In the genomic region with DNA sequence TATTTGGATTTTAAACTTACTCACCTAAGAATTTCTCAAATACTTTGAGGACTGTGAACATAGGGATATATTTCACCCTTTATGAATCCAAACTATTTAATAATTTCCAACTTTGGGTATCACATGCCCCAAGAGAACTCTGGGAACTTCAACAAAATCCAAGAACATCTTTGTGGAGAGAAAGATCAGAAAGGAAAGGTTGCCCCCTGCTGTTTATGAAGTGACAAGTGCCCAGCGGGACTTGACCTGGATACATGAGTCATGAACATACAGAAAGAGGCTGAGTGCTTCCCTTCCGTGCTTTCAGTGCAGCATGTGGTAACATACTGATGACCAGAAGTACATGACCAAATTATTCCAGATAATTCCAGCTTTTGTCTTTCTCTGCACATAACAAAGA, we compare ENCODE assay signal across 9 mouse cellular contexts.
DNase-seq lines count a peak whose midpoint lies in the region; ATAC-seq and TF ChIP-seq lines count a peak whose summit lies in the region.
"Had no signal": no experiment of that assay in that cellular context is flagged by ENCODE, and none has a peak within 500 bp of the region (broad histone marks: within the 10 kb centered on the region; RNA-seq: fewer than 3 reads in every experiment).

No protein-coding gene starts in this region.

- no peak overlapping the region for H3K27ac ChIP-seq in embryonic facial prominence, embryonic 10.5 days (replicated peaks)
- H3K27ac ChIP-seq in intestine, postnatal 0 days (ENCODE audit: low read depth, low read length) = no peak overlapping the region
- H3K27ac ChIP-seq: liver, embryonic 13.5 days had no signal

- no peak overlapping the region for H3K4me3 ChIP-seq in embryonic facial prominence, embryonic 10.5 days
- H3K4me3 ChIP-seq in intestine, postnatal 0 days (ENCODE audit: low read depth, low read length) = no peak overlapping the region
- H3K4me3 ChIP-seq: liver, embryonic 13.5 days had no signal

- peak; percentile 92 for ATAC-seq in Patski
- 0 out of 2 replicates have a peak, but pooled peaks have one; percentile 45 for ATAC-seq in intestine, postnatal 0 days
- no peak for ATAC-seq in megakaryocyte-erythroid progenitor cell, adult 5-6 weeks (replicated peaks; ENCODE audit: low FRiP score, low TSS enrichment, poor library complexity, severe bottlenecking)

- H3K27me3 ChIP-seq in Patski = no peaks in the 10 kb centered on the region
- H3K27me3 ChIP-seq in embryonic facial prominence, embryonic 10.5 days (replicated peaks; ENCODE audit: low read depth, poor library complexity, severe bottlenecking) = no peaks in the 10 kb centered on the region
- no peaks in the 10 kb centered on the region for H3K27me3 ChIP-seq in intestine, postnatal 0 days (replicated peaks; ENCODE audit: control insufficient read depth, insufficient read depth, low read length)
- H3K27me3 ChIP-seq: liver, embryonic 13.5 days had no signal

- no peaks in the 10 kb centered on the region for H3K4me1 ChIP-seq in embryonic facial prominence, embryonic 10.5 days
- H3K4me1 ChIP-seq in intestine, postnatal 0 days (replicated peaks; ENCODE audit: control insufficient read depth, insufficient read depth, low read length) = no peaks in the 10 kb centered on the region
- H3K4me1 ChIP-seq: liver, embryonic 13.5 days had no signal

- POLR2A ChIA-PET in Patski (lab: Charles Lee) = no interaction called here

- TF ChIP-seq CTCF in Patski (IDR thresholded peaks at IDR 0.05) = peak; percentile 89
- peak; percentile 75 for TF ChIP-seq CTCF in intestine, postnatal 0 days (IDR thresholded peaks at IDR 0.05; ENCODE audit: low read depth)

- 22% methylated on average over 2 of the region's 2 CpGs for WGBS in embryonic facial prominence, embryonic 10.5 days
- 11% methylated on average over 2 of the region's 2 CpGs for WGBS in intestine, postnatal 0 days

- DNase-seq in left cerebral cortex, adult 9 months (ENCODE audit: low spot score in 2 of 2) = peak; percentile 7 to 30
- DNase-seq in left cerebral cortex, adult 11 months (ENCODE audit: low spot score) = no peak
- DNase-seq in Patski (ENCODE audit: low read depth, low spot score) = peak; percentile 24
- DNase-seq in embryonic facial prominence, embryonic 10.5 days (ENCODE audit: low spot score) = peak; percentile 38
- DNase-seq in lung, postnatal 25 days (ENCODE audit: low spot score) = peak; percentile 58
- DNase-seq in spleen, adult 12 weeks (ENCODE audit: low spot score) = no peak
- DNase-seq: liver, embryonic 13.5 days had no signal

- H3K36me3 ChIP-seq in embryonic facial prominence, embryonic 10.5 days (replicated peaks) = no peaks in the 10 kb centered on the region
- no peaks in the 10 kb centered on the region for H3K36me3 ChIP-seq in intestine, postnatal 0 days (ENCODE audit: control insufficient read depth, insufficient read depth)
- H3K36me3 ChIP-seq: liver, embryonic 13.5 days had no signal

- no peak overlapping the region for H3K9ac ChIP-seq in intestine, postnatal 0 days (ENCODE audit: low read depth, low read length)
- H3K9ac ChIP-seq: liver, embryonic 13.5 days had no signal

- in situ Hi-C loops in Patski (cut with MboI; ENCODE audit: low pct_unique_long_range_greater_than_20kb) = loop anchor here (5.0 to 10.0 kb wide), 3 partner anchors 123 to 176 kb away; a partner anchor contains a TSS

- CTCF ChIA-PET in Patski (lab: Charles Lee) = interaction anchor here (0.8 to 2.0 kb wide), 7 partner anchors 17 to 203 kb away, joined by 3 to 6 read pairs (median 3); no protein-coding TSS in a partner anchor

- no peak overlapping the region for H3K4me2 ChIP-seq in intestine, postnatal 0 days (replicated peaks; ENCODE audit: low read depth)
- H3K4me2 ChIP-seq: liver, embryonic 13.5 days had no signal

- peaks cover 10% of the 10 kb centered on the region; the same call in 1 of the 2 replicates for H3K9me3 ChIP-seq in embryonic facial prominence, embryonic 10.5 days
- H3K9me3 ChIP-seq in intestine, postnatal 0 days (ENCODE audit: control insufficient read depth) = no peaks in the 10 kb centered on the region

Comparison
In these comparisons a context has a peak if more than half of its experiments do, and no peak if none do; other contexts are left out.
1. DNase-seq: peak in left cerebral cortex, adult 9 months (2 of 2), Patski (single experiment), embryonic facial prominence, embryonic 10.5 days (single experiment) and lung, postnatal 25 days (single experiment); none in left cerebral cortex, adult 11 months (single experiment) and spleen, adult 12 weeks (single experiment).